Mouse (Mus musculus): ENCODE measurements around the gene Rab3ip. TPM values are rescaled to one million over a fixed set of nuclear protein-coding genes. Genes with fewer than 3 reads are reported as not detected.

The Rab3ip gene
- total RNA-seq, 2 experiments from 2014 or later, result 42.6 to 47.3 TPM

GRCm38 (mm10) chr10:116916581-116916980, 34.0 kb downstream of the Rab3ip start:
- DNase-seq (ENCODE audit: extremely low spot score in 1 of 2, low spot score in 2 of 2), result no peak
- Histone ChIP-seq H3K27ac (no peak overlapping the region), H3K4me3 (no peak overlapping the region)
- intact Hi-C loops (cut with DNase I), result no loop called here
- no peak for TF ChIP-seq CTCF (IDR thresholded peaks at IDR 0.05)

DNA sequence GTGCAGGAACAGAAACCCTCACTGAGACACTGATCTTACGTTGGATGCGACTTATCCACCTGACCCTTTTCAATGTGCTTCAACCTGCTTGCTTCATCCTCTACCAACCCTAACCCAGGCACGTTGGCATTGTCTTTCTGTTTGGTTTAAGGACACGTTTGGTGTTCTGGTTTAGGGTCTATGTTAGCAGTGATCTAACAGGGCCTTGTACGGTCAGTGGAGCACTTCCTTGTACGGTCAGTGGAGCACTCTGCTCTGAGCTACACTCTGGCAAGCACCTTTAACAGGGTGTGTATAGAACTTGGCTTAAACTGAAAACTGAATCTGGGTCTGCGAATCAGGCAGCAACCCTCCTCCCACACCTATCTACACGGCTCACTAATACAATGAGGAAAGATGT, 35.3 kb downstream of the Rab3ip start:
- no peak for DNase-seq (ENCODE audit: extremely low spot score in 1 of 2, low spot score in 2 of 2)
- no peak overlapping the region for H3K4me3 ChIP-seq
- no peak overlapping the region for H3K27ac ChIP-seq
- intact Hi-C loops (cut with DNase I), result no loop called here
- no peak for TF ChIP-seq CTCF (IDR thresholded peaks at IDR 0.05)

- Histone ChIP-seq H3K4me3 (no peak overlapping the region), H3K27ac (no peak overlapping the region)
- TF ChIP-seq CTCF (IDR thresholded peaks at IDR 0.05), result no peak
- DNase-seq (ENCODE audit: extremely low spot score in 1 of 2, low spot score in 2 of 2), result no peak
- intact Hi-C loops (cut with DNase I), result no loop called here
Observed at GRCm38 (mm10) chr10:116914586-116914985, 36.0 kb downstream of the Rab3ip start.

- no peak for TF ChIP-seq CTCF (IDR thresholded peaks at IDR 0.05)
Observed at GRCm38 (mm10) chr10:116913647-116914273, 36.8 kb downstream of the Rab3ip start.

GRCm38 (mm10) chr10:116912850-116913249, 37.7 kb downstream of the Rab3ip start:
- Histone ChIP-seq H3K27ac (no peak overlapping the region), H3K4me3 (no peak overlapping the region)
- DNase-seq (ENCODE audit: extremely low spot score in 1 of 2, low spot score in 2 of 2), result no peak
- TF ChIP-seq CTCF (IDR thresholded peaks at IDR 0.05), result no peak
- intact Hi-C loops (cut with DNase I), result no loop called here

More at GRCm38 (mm10) chr10:116913647-116914273, 36.8 kb downstream of the Rab3ip start:
- Histone ChIP-seq H3K4me3 (no peak overlapping the region), H3K27ac (no peak overlapping the region)
- intact Hi-C loops (cut with DNase I), result no loop called here
- no peak for DNase-seq (ENCODE audit: extremely low spot score in 1 of 2, low spot score in 2 of 2)

GRCm38 (mm10) chr10:116908901-116909642, 41.5 kb downstream of the Rab3ip start:
- Histone ChIP-seq H3K4me3 (no peak overlapping the region), H3K27ac (no peak overlapping the region)
- TF ChIP-seq CTCF (IDR thresholded peaks at IDR 0.05), result no peak; the same call in 1 of the 2 replicates
- DNase-seq (ENCODE audit: extremely low spot score in 1 of 2, low spot score in 2 of 2), result no peak
- intact Hi-C loops (cut with DNase I), result no loop called here

- intact Hi-C loops (cut with DNase I), result no loop called here
- no peak for DNase-seq (ENCODE audit: extremely low spot score in 1 of 2, low spot score in 2 of 2)
Observed at GRCm38 (mm10) chr10:116906794-116907193, 43.8 kb downstream of the Rab3ip start.

GRCm38 (mm10) chr10:116904503-116904908, 46.1 kb downstream of the Rab3ip start:
- intact Hi-C loops (cut with DNase I), result no loop called here
- TF ChIP-seq CTCF (IDR thresholded peaks at IDR 0.05), result no peak
- no peak overlapping the region for H3K4me3 ChIP-seq
- H3K27ac ChIP-seq, result no peak overlapping the region
- DNase-seq (ENCODE audit: extremely low spot score in 1 of 2, low spot score in 2 of 2), result no peak

More at GRCm38 (mm10) chr10:116906794-116907193, 43.8 kb downstream of the Rab3ip start:
- TF ChIP-seq CTCF (IDR thresholded peaks at IDR 0.05), result no peak
- no peak overlapping the region for H3K27ac ChIP-seq
- H3K4me3 ChIP-seq, result no peak overlapping the region

GRCm38 (mm10) chr10:116896336-116897177, 54.0 kb downstream of the Rab3ip start, which contains the start of gene Myrfl:
Myrfl (minus strand) TSS chr10:116896919.
- intact Hi-C loops (cut with DNase I), result loop anchor here (5.0 kb wide), 1 partner anchor 974 kb away; no protein-coding TSS in a partner anchor
- TF ChIP-seq CTCF (IDR thresholded peaks at IDR 0.05), result no peak
- DNase-seq (ENCODE audit: extremely low spot score in 1 of 2, low spot score in 2 of 2), result no peak
- Histone ChIP-seq H3K4me3 (no peak within 1 kb of the TSS), H3K27ac (no peak within 1 kb of the TSS)

GRCm38 (mm10) chr10:116895108-116895833, 55.3 kb downstream of the Rab3ip start:
- no peak overlapping the region for H3K27ac ChIP-seq
- intact Hi-C loops (cut with DNase I), result loop anchor here (5.0 kb wide), 1 partner anchor 973 kb away; no protein-coding TSS in a partner anchor
- TF ChIP-seq CTCF (IDR thresholded peaks at IDR 0.05), result no peak
- DNase-seq (ENCODE audit: extremely low spot score in 1 of 2, low spot score in 2 of 2), result no peak
- H3K4me3 ChIP-seq, result no peak overlapping the region

GRCm38 (mm10) chr10:116894540-116894939, 56.0 kb downstream of the Rab3ip start:
- TF ChIP-seq CTCF (IDR thresholded peaks at IDR 0.05), result no peak
- no peak for DNase-seq (ENCODE audit: extremely low spot score in 1 of 2, low spot score in 2 of 2)
- H3K4me3 ChIP-seq, result no peak overlapping the region
- no peak overlapping the region for H3K27ac ChIP-seq
- intact Hi-C loops (cut with DNase I), result loop anchor here (5.0 kb wide), 1 partner anchor 687 kb away; no protein-coding TSS in a partner anchor
